Mouse (Mus musculus) cerebellum, adult 9-10 months (tissue): ENCODE measurements around the gene Pdxdc1.
"Not testable (repeated sequence)": the region's sequence is repeated elsewhere in the genome, so short reads cannot be mapped to it uniquely, and the experiment has no call there.

Experiments used
- DNase-seq: peaks from one replicate; pipeline ENCODE4 v3.0.0; 2022

Pdxdc1 gene

GRCm38 (mm10) chr16:13812152-13812551, 90.8 kb downstream of the Pdxdc1 start:
- DNase-seq, result no peak

DNA sequence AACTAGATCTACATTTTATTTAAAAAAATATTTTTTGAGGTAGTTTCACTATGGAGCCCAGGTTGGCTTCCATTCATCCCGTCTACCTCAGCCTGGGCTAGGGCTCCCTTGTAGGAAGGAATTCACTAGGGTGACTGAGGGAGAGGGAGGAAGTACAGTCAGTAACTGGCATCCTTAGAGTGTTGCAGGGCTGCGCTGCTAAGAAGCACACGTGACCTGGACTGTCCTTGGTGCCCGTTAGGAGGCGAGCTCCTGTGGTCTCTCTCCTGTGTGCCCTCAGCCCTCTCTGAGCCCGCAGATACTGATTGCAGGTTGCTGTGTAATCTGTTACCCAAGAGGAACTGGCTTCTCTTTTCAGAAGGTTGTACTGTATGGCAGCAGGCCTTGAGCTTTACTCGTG, 94.5 kb downstream of the Pdxdc1 start:
- no peak for DNase-seq

GRCm38 (mm10) chr16:13807616-13808015, 95.3 kb downstream of the Pdxdc1 start:
- no peak for DNase-seq

DNA sequence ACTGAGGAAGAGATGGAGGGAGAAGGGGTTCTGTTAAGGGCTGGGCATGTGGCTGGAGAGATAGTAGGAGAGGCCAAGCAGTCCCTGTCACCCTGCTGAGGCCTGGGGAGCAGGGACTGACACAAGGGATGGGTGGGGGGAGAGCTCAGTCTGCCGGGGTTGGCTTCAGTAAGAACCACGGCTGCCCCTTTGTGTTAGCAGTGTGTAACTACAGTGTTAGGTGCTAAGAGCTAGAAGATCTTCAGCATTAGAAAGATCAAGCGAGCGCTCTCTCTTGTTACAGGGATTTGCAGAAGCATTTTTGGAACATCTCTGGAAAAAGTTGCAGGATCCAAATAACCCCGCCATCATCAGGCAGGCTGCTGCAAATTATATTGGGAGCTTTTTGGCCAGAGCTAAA, 98.3 kb downstream of the Pdxdc1 start:
- DNase-seq, result peak; percentile 30

GRCm38 (mm10) chr16:13801231-13801630, 101.7 kb downstream of the Pdxdc1 start:
- DNase-seq, result no peak

DNA sequence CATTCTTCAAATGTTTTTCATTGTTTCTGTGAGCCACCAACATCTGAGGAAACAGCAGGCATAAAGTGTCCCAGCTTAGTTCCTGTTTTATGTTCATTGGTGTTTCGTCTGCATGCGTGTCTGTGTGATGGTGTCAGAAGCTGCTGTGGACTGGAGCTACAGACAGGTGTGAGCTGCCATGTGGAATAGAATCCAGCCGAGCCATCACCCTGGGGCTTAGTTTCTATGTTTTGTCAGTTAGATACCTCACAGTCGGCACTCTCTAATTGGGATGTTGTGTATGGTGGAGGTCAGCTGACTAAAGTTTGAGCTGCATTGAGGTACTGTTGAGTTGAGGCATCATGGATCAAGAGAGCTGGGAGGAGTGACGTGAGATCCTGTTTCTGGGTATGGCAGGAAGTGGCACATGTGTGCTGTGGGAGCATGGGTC, 106.2 kb downstream of the Pdxdc1 start:
- DNase-seq, result no peak

DNA sequence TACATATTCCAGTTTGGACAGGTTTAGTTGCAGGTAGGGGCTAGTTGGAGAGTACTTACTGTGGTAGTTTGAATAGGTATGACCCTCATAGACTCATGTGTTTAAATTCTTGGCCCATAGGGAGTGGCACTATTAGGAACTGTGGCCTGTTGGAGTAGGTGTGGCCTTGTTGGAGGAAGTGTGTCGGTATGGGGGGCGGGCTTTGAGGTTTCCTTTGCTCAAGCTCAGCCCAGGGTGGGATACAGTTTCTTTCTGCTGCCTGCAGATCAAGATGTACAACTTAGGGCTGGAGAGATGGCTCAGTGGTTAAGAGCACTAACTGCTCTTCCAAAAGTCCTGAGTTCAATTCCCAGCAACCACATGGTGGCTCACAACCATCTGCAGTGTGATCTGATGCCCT, 109.5 kb downstream of the Pdxdc1 start:
- DNase-seq, result not testable (repeated sequence)

DNA sequence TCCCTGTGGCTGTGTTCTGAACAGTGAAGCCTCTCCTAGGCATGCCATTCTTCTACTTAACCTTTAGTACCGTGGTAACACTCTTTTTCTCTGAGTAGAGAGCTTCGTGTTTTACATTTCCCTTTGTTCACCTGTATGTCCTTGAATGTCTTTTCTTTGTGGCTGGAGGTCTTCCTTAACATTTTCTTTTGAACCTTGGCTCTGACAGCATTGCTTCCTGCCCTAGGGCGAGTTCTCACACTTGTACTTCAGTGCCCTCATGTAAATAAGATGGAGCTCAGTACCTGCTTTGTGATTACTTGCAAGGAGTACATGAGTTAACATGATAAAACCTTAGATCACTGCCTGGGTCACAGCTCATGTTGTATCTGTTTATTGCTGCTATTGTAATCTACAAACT, 117.0 kb downstream of the Pdxdc1 start:
- DNase-seq, result no peak
